In the genomic region with DNA sequence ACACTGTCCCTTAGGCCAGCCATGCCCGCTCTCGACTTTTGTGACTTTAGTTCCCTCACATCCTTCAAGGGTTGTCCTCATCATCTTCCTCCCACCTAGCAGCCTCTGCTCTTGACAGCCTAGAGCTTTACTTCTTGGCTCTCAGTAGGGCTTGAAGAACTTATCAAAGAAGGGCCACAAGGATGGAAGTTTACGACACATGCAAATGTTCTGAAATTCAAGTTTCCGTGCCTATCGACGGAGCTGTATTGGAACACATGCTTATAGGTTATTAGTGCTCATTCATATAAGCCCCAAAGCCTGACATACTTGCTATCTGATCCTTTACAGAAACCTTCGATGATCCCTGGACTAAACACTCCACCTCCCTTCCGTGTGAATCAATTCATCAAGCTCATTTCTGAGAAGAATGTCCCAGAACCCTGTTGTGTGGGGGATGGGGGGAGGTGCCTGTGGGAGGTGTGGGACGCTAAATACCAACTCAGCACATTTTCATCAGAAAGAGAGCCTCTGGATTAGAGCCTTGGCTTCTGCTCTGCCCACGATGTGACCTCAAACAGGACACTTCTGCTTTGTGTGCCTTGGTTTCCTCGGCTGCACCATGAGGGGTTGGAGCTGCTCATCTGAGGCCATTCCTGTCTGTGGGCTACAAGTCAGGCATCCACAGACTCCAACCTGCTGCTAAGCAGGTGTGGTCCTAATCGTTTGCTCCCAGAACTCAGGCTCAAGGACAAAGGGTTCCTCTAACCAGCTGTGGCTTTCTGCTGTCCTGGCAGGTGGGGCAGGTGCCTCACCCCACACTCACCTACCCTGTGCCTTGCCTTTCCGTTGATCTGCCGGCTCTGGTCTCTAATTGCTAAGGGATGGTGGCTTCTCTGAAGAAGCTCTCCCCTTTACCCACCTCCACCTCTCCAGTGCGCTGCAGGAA, we compare ENCODE assay signal across 12 mouse cellular contexts. TPM values are rescaled to one million over a fixed set of nuclear protein-coding genes. Genes with fewer than 3 reads are reported as not detected.
A peak's percentile ranks its signal among the peaks of the same experiment; 100 is the strongest.
DNase-seq lines count a peak whose midpoint lies in the region; ATAC-seq and TF ChIP-seq lines count a peak whose summit lies in the region.
"Had no signal": no experiment of that assay in that cellular context is flagged by ENCODE, and none has a peak within 500 bp of the region (broad histone marks: within the 10 kb centered on the region; RNA-seq: fewer than 3 reads in every experiment).

No protein-coding gene starts in this region.

- H3K9me3 ChIP-seq in heart, embryonic 16.5 days (replicated peaks; ENCODE audit: control insufficient read depth, low read length) = no peaks in the 10 kb centered on the region
- no peaks in the 10 kb centered on the region for H3K9me3 ChIP-seq in ES-Bruce4 (replicated peaks; ENCODE audit: control insufficient read depth, insufficient read depth, low read length, poor library complexity, severe bottlenecking)
- no peaks in the 10 kb centered on the region for H3K9me3 ChIP-seq in liver, embryonic 16.5 days (replicated peaks; ENCODE audit: control insufficient read depth, low read length)
- H3K9me3 ChIP-seq: embryonic facial prominence, embryonic 13.5 days; forebrain, embryonic 13.5 days had no signal

- no peak for TF ChIP-seq EP300 in ES-Bruce4 (IDR thresholded peaks at IDR 0.05; ENCODE audit: insufficient read depth, low read depth, low read length)

- no peaks in the 10 kb centered on the region for H3K36me3 ChIP-seq in heart, embryonic 16.5 days (ENCODE audit: control insufficient read depth, insufficient read depth)
- H3K36me3 ChIP-seq in ES-Bruce4 (ENCODE audit: control insufficient read depth, insufficient read depth, low read length, poor library complexity, severe bottlenecking) = no peaks in the 10 kb centered on the region
- no peaks in the 10 kb centered on the region for H3K36me3 ChIP-seq in liver, embryonic 16.5 days (ENCODE audit: control insufficient read depth, insufficient read depth)
- H3K36me3 ChIP-seq: embryonic facial prominence, embryonic 13.5 days had no signal

- WGBS in heart, embryonic 16.5 days = 58% methylated on average over 15 of the region's 15 CpGs
- WGBS in liver, embryonic 16.5 days (ENCODE audit: insufficient replicate concordance) = 42% methylated on average over 15 of the region's 15 CpGs

- peak overlapping the region; percentile 45 for H3K27ac ChIP-seq in heart, embryonic 16.5 days (ENCODE audit: low read length)
- H3K27ac ChIP-seq in ES-Bruce4 (ENCODE audit: insufficient read depth, low read length) = peak overlapping the region; percentile 60
- peak overlapping the region; percentile 47 for H3K27ac ChIP-seq in brown adipose tissue, adult 24 weeks (replicated peaks; ENCODE audit: low read depth, low read length)
- H3K27ac ChIP-seq in liver, embryonic 16.5 days (ENCODE audit: low read length) = peak overlapping the region; percentile 53
- H3K27ac ChIP-seq: embryonic facial prominence, embryonic 13.5 days; forebrain, embryonic 13.5 days; hindbrain, postnatal 0 days had no signal

- H3K9ac ChIP-seq in heart, embryonic 16.5 days (ENCODE audit: low read length) = no peak overlapping the region
- H3K9ac ChIP-seq in ES-Bruce4 (ENCODE audit: low read depth, poor library complexity, severe bottlenecking) = no peak overlapping the region
- H3K9ac ChIP-seq in liver, embryonic 16.5 days (ENCODE audit: low read depth, low read length) = no peak overlapping the region
- H3K9ac ChIP-seq: embryonic facial prominence, embryonic 13.5 days; forebrain, embryonic 13.5 days had no signal

- peaks cover 24% of the 10 kb centered on the region for H3K4me1 ChIP-seq in heart, embryonic 16.5 days (ENCODE audit: control insufficient read depth, insufficient read depth, low read length)
- H3K4me1 ChIP-seq in ES-Bruce4 (ENCODE audit: control insufficient read depth, insufficient read depth, low read length) = peaks cover 4% of the 10 kb centered on the region
- peaks cover 21% of the 10 kb centered on the region for H3K4me1 ChIP-seq in brown adipose tissue, adult 24 weeks (ENCODE audit: control insufficient read depth, insufficient read depth, insufficient read length, low read length)
- H3K4me1 ChIP-seq in liver, embryonic 16.5 days (ENCODE audit: control insufficient read depth, low read depth, low read length) = peaks cover 6% of the 10 kb centered on the region
- H3K4me1 ChIP-seq: embryonic facial prominence, embryonic 13.5 days; forebrain, embryonic 13.5 days had no signal

- ATAC-seq in heart, embryonic 16.5 days (replicated peaks; ENCODE audit: extremely low read depth, insufficient read depth, low FRiP score) = no peak
- no peak for ATAC-seq in liver, embryonic 16.5 days (ENCODE audit: low read depth)
- ATAC-seq: forebrain, embryonic 13.5 days; hindbrain, postnatal 0 days had no signal

- intact Hi-C loops in heart, postnatal 10 days (cut with DNase I) = no loop called here

- H3K4me2 ChIP-seq in heart, embryonic 16.5 days (ENCODE audit: low read depth, low read length) = peak overlapping the region; percentile 24
- H3K4me2 ChIP-seq in liver, embryonic 16.5 days (ENCODE audit: low read depth, low read length) = peak overlapping the region; percentile 17; the same call in 1 of the 2 replicates
- H3K4me2 ChIP-seq: embryonic facial prominence, embryonic 13.5 days; forebrain, embryonic 13.5 days had no signal

- no peaks in the 10 kb centered on the region for H3K27me3 ChIP-seq in heart, embryonic 16.5 days (ENCODE audit: control insufficient read depth, insufficient read depth, low read length)
- H3K27me3 ChIP-seq in ES-Bruce4 (ENCODE audit: control insufficient read depth, insufficient read depth, low read length, poor library complexity, severe bottlenecking) = no peaks in the 10 kb centered on the region
- H3K27me3 ChIP-seq in liver, embryonic 16.5 days (ENCODE audit: control insufficient read depth, insufficient read depth, low read depth, low read length) = no peaks in the 10 kb centered on the region
- H3K27me3 ChIP-seq: embryonic facial prominence, embryonic 13.5 days; forebrain, embryonic 13.5 days had no signal

- no peak for DNase-seq in heart, postnatal 10 days
- no peak for DNase-seq in urinary bladder, postnatal 25 days (ENCODE audit: low spot score)
- DNase-seq in B cell, adult 2 months = no peak
- no peak for DNase-seq in cerebellum, adult 8-10 months
- DNase-seq: right cerebral cortex, adult 18-20 months had no signal

- no peak overlapping the region for H3K4me3 ChIP-seq in heart, embryonic 16.5 days (ENCODE audit: low read length)
- peak overlapping the region; percentile 40 for H3K4me3 ChIP-seq in ES-Bruce4 (ENCODE audit: low read depth, low read length)
- H3K4me3 ChIP-seq in brown adipose tissue, adult 24 weeks (ENCODE audit: insufficient read depth, low read depth, low read length) = no peak overlapping the region; the same call in 1 of the 2 replicates
- H3K4me3 ChIP-seq in liver, embryonic 16.5 days (ENCODE audit: low read depth, low read length) = 0 out of 2 replicates have a peak overlapping the region, but pooled peaks have one; percentile 21
- H3K4me3 ChIP-seq: embryonic facial prominence, embryonic 13.5 days; forebrain, embryonic 13.5 days had no signal

- no peak for TF ChIP-seq CTCF in ES-Bruce4 (IDR thresholded peaks at IDR 0.05; ENCODE audit: low read depth, low read length)

- no peak for TF ChIP-seq POLR2A in ES-Bruce4 (IDR thresholded peaks at IDR 0.05; ENCODE audit: insufficient read depth, low read length)

RNA-seq across cellular contexts. Expression of gene Elf4, which starts 30.1 kb away (rescaled TPM):
- polyA plus RNA-seq in heart, embryonic 16.5 days (2015; fragmentation: Nextera tagmentation; extraction: Ambion mirVana) = 10.0 and 10.1 TPM in 2 replicates
- 10 to 100 TPM; 15.3 to 16.7 TPM for total RNA-seq in heart, postnatal 10 days (2021)
- polyA plus RNA-seq in ES-Bruce4 (2011; ENCODE audit: insufficient read depth, insufficient read length, low read depth, missing spikeins) = 5.6 and 6.1 TPM in 2 replicates
- 1.9 and 2.6 TPM in 2 replicates for polyA plus RNA-seq in brown adipose tissue, adult 24 weeks (2012; ENCODE audit: insufficient read depth, insufficient read length, missing spikeins)
- 1.9 and 2.8 TPM in 2 replicates for polyA plus RNA-seq in liver, embryonic 16.5 days (2015; fragmentation: Nextera tagmentation; extraction: Ambion mirVana)

Comparison
In these comparisons a context has a peak if more than half of its experiments do, and no peak if none do; other contexts are left out.
1. H3K4me3 ChIP-seq: peak in ES-Bruce4 (single experiment) and liver, embryonic 16.5 days (single experiment); none in heart, embryonic 16.5 days (single experiment) and brown adipose tissue, adult 24 weeks (single experiment).
2. Peak in every context shown above with its lines, with median percentiles within 50 percentile points of each other: H3K27ac ChIP-seq.